Mouse (Mus musculus) skeletal muscle tissue, postnatal 0 days (tissue): Measurements from ENCODE around the gene Olfr680-ps1. TPM values are rescaled to one million over a fixed set of nuclear protein-coding genes. Genes with fewer than 3 reads are reported as not detected.

Experiments used
- polyA plus RNA-seq: library from polyadenylated mRNA; unstranded; fragments of >200 nt; fragmentation: Nextera tagmentation; extraction: Ambion mirVana; gene quantifications from 2 replicates; pipeline ENCODE4 v1.2.1, GENCODE M21; 2015

Gene Olfr680-ps1
- polyA plus RNA-seq: not detected in 2 replicates

DNA sequence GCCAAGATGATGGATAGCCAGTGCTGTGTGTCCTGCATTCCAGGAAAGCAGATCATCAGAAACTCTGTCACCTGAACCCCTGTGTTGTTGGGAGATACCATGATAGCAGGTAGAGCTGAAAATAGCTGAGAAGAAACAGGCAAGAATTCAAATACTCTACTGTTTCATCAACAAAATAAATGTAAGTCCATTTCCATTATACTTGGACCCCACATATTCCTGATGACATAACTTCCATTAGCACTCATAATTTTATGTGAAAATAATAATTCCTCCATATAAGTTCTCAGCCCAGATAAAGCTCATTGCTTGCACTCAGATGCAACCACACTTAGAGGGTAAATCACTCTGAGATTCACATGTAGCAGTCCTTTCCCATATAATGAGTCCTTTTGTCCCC is at the start of gene Olfr680-ps1:
Gene Olfr680-ps1, minus strand, starts transcription at position 101 of the 400 bp plus-strand sequence.

DNA sequence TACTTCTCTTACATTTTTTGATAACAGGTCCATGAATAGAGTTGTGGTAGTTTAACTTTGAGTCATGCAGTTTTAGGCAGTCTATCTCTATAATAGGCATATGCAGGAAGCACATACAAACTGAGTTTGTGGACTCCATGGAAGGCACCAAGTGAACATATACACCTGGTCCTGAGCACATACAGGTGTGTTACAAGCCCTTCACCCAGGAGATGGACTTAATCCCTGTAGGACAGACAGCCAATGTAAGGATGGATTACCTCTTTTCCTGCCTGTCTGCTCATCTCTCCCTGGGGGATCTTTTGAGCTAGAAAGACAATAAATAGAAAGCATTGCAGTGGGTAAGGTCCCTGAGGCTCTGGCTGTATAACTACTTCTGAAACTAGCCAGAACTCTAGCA is 23.9 kb upstream of the Olfr680-ps1 start, which contains the start of gene Olfr681:
Gene Olfr681, plus strand, starts transcription at position 301 of the 400 bp plus-strand sequence.

DNA sequence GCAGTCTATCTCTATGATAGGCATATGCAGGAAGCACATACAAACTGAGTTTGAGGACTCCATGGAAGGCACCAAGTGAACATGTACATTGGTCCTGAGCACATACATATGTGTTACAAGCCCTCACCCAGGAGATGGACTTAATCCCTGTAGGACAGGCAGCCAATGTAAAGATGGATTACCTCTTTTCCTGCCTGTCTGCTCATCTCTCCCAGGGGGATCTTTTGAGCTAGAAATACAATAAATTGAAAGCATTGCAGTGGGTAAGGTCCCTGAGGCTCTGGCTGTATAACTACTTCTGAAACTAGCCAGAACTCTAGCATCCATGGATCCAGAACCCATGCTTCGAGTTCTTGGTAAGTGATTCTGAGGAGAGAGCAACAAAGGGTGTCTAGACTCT is 11.7 kb downstream of the Olfr680-ps1 start, which contains the start of gene Olfr679:
Gene Olfr679, plus strand, starts transcription at position 301 of the 400 bp plus-strand sequence.

DNA sequence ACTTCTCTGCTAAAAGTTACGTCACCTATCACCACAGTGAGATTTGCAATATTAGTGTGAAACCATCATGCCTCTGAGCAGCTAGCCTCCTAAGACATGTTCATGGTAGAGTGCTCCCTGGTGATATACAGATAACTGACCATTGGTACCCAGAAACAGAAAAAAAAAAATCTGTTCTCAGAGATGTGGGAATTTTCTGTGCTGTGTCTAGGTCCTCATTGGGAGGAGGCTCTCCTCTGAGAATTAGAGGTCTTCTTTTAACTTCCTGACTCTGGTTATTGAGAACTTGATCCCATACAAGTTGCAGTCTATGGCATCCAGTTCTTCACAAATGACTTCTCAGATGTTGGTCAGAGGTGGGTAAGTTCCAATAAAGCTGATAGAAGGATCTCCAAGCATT is 28.4 kb downstream of the Olfr680-ps1 start, which contains the start of gene Olfr678:
Gene Olfr678, plus strand, starts transcription at position 301 of the 400 bp plus-strand sequence.

Other genes starting within 250 kb of the Olfr680-ps1 start
- gene Usp17la, start 235.8 kb downstream of the Olfr680-ps1 start, polyA plus RNA-seq: not detected in 2 replicates
- gene Olfr665, start 214.8 kb downstream of the Olfr680-ps1 start, polyA plus RNA-seq: not detected in 2 replicates
- gene Olfr666, start 196.9 kb downstream of the Olfr680-ps1 start, polyA plus RNA-seq: not detected in 2 replicates
- gene Olfr667, start 171.3 kb downstream of the Olfr680-ps1 start, polyA plus RNA-seq: not detected in 2 replicates
- not detected in 2 replicates for gene Olfr668, start 164.8 kb downstream of the Olfr680-ps1 start, polyA plus RNA-seq
- not detected in 2 replicates for gene Olfr669, start 158.6 kb downstream of the Olfr680-ps1 start, polyA plus RNA-seq
- gene Olfr670, start 130.2 kb downstream of the Olfr680-ps1 start, polyA plus RNA-seq: not detected in 2 replicates
- gene Olfr671, start 113.7 kb downstream of the Olfr680-ps1 start, polyA plus RNA-seq: not detected in 2 replicates
- gene Olfr672, start 90.8 kb downstream of the Olfr680-ps1 start, polyA plus RNA-seq: not detected in 2 replicates
- gene Olfr675, start 64.4 kb downstream of the Olfr680-ps1 start, polyA plus RNA-seq: not detected in 2 replicates
- gene Olfr676, start 60.1 kb downstream of the Olfr680-ps1 start, polyA plus RNA-seq: not detected in 2 replicates
- not detected in 2 replicates for gene Olfr677, start 41.4 kb downstream of the Olfr680-ps1 start, polyA plus RNA-seq
- not detected in 2 replicates for gene Olfr678, start 28.3 kb downstream of the Olfr680-ps1 start, polyA plus RNA-seq
- gene Olfr679, start 11.6 kb downstream of the Olfr680-ps1 start, polyA plus RNA-seq: not detected in 2 replicates
- not detected in 2 replicates for gene Olfr681, start 24.0 kb upstream of the Olfr680-ps1 start, polyA plus RNA-seq
- gene Olfr683, start 54.2 kb upstream of the Olfr680-ps1 start, polyA plus RNA-seq: not detected in 2 replicates
- gene Olfr684, start 70.8 kb upstream of the Olfr680-ps1 start, polyA plus RNA-seq: not detected in 2 replicates
- not detected in 2 replicates for gene Olfr685, start 93.2 kb upstream of the Olfr680-ps1 start, polyA plus RNA-seq
- not detected in 2 replicates for gene Olfr686, start 114.7 kb upstream of the Olfr680-ps1 start, polyA plus RNA-seq
- not detected in 2 replicates for gene Olfr688, start 195.3 kb upstream of the Olfr680-ps1 start, polyA plus RNA-seq
- gene Olfr689, start 218.3 kb upstream of the Olfr680-ps1 start, polyA plus RNA-seq: not detected in 2 replicates
- not detected in 2 replicates for gene Olfr690, start 241.3 kb upstream of the Olfr680-ps1 start, polyA plus RNA-seq
- not detected in 2 replicates for gene Olfr691, start 249.5 kb upstream of the Olfr680-ps1 start, polyA plus RNA-seq